Mouse (Mus musculus) cerebellum, adult 11-12 months (tissue): ENCODE measurements around the gene Llgl1.
A peak's percentile ranks its signal among the peaks of the same experiment; 100 is the strongest.

ENCODE experiments used
- DNase-seq: peaks from one replicate; pipeline ENCODE4 v3.0.0; 2022

Llgl1 gene

DNA sequence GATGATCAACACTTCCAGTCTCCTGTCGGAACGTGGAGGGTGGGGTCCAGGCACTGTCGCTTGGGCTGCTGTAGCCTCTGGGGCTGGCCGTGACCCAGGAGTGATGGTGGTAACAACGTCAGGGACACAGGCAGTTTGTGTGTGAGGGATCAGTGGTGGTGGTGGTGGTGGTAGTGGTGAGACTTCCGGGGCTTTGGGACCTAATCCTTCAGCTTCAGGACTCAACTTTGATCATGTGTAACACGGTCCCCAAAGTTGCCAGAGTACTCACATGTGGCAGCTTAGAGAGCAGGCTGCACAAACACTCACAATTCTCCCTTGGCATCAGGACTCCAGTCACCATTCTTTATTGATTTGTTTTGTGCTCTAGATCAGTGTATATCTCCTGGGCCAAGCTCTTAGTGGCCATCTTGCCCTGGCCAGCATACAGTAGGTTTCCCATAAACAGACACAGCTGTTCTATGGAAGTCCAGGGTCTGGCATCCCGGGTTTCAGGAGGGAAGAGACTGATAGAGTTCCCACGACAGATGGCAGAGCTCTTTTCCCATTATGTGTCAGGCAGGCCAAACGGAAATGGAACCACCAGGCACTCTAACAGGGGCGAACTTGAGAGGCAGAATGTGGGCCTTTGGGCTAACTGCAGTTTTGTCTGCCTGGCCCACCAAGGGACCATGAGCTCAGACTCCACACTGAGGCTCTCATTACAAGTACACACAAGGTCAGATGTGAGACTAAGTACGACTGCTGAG lies 28.0 kb downstream of the Llgl1 start:
- DNase-seq, result no peak

DNA sequence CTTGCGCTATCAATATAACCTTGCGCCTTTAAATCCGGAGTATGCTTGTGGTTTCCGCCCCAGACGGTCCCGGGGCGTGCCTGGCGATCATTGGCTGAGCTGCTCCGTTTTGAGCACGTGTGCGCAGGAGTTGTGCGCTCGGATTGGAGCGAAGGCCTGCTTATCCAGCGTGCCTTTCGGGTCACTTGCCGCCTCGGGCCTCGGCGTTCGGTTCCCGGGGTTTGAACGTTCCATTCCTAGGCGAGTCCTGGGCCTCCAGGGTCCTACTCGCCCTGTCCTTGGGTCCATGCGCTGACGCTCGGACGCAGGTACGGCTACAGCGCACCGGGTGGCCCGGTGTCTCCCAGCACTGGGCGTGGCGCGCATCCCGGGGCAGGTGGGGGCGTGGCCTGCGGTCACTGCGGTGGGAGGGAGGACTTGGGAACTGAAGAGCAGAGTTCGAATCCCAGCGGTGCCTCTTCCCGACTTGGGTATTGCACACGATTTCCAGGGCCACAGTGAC lies 28.8 kb downstream of the Llgl1 start, which contains the start of gene Mief2:
TSS of gene Mief2 (plus strand) at position 139 of the 502 bp plus-strand sequence.
- DNase-seq, result peak; percentile 95

DNA sequence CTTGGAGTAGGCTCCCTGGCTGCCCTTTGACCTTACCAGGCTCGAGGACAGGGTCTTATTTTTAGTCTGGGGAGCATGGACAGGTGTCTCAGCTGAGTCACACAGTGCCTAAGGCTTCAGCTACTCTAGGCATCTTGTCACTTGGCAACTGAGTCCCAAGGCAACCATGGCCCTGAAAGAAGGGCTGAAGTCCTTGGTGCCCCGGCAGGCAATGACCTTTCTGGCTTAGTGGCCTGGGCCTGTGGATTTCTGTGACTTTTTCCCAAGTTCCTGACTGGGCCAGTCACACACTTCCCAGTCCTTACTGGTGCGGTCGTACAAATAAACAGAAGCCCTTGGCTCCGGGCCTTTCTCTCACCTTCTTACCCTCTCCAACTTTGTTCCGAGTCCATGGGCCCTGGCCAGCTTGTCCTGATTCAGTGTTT lies 29.7 kb downstream of the Llgl1 start:
- peak; percentile 53 for DNase-seq

DNA sequence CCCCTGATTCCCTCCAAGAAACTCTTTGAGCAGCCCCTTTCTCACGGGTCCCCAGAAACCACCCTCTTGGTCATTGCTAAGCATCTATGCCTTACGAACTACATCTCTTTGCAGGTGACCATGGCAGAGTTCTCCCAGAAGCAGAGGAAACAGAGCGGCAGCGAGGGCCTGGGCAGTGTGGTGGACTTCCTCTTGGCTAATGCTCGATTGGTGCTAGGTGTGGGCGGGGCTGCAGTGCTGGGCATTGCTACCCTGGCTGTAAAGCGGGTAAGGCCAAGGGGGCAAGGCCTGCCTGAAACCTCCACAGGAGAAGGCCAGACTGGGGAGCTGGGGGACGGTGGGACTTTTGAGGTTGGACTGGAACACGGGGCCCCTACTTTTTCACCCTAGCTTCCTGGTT lies 30.6 kb downstream of the Llgl1 start:
- DNase-seq, result no peak

DNA sequence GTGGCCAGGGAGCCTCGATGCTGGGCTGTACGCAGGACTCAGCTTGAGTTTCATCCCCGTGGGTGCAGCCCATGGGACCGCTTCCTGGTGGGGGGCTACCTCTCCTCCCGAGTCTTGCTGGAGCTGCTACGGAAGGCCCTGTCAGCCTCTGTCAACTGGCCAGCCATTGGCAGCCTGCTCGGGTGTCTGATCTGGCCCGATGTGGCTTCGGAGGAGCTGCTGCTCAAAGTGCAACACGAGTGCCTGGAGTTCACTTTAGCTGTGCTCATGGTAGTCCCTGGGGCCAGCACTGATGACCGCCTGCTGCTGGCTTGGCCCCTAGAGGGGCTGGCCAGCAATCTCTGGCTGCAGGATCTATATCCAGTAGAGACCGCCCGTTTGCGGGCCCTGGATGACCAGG lies 31.7 kb downstream of the Llgl1 start:
- DNase-seq, result no peak

DNA sequence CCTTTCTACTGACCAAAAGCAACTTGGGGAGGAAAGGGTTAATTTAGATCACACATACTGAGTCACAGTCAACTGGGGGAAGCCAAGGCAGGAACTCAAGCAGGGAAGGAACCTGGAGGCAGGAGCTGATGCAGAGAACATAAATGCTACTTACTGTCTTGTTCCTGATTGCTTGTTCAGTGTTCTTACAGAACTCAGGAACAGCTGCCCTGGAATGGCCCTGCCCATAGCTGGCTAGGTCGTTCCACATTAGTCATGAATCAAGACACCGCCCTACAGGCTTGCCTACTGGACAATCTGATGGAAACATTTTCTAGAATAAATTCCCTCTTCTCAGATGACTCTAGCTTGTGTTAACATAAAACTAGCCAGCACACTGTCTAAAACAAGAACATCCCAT lies 34.7 kb downstream of the Llgl1 start:
- DNase-seq, result no peak

DNA sequence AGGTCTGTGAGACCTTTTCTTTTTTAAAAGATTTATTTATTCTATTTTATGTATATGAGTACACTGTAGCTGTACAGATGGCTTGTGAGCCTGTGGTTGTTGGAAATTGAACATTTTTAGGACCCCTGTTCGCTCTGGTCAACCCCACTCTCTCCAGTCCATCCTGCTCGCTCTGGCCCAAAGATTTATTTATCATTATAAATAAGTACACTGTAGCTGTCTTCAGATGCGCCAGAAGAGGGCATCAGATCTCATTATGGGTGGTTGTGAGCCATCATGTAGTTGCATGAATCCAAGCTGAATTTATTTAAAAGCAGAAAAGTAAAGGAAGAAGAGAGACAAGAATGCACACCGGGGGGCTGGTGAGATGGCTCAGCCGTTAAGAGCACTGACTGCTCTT lies 35.7 kb downstream of the Llgl1 start:
- DNase-seq, result no peak

DNA sequence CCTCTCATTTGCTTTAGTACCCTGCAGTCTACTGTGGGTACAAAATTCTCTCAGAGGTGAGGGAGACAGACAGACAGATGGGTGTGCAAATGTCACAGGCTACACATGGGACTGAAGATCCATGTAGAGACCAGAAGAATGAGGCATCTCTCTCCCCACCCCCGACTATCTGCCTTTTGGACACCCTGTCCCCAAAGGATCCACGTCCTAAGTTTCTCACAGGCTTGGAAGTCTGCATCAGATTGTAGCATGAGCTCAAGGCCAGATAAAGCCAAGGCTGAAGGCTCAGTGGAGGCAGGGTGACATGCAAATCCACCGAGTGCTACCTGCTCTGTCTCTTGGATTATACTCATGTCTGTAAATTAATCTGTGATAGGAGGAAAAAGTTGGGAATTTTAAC lies 37.0 kb downstream of the Llgl1 start:
- DNase-seq, result no peak

DNA sequence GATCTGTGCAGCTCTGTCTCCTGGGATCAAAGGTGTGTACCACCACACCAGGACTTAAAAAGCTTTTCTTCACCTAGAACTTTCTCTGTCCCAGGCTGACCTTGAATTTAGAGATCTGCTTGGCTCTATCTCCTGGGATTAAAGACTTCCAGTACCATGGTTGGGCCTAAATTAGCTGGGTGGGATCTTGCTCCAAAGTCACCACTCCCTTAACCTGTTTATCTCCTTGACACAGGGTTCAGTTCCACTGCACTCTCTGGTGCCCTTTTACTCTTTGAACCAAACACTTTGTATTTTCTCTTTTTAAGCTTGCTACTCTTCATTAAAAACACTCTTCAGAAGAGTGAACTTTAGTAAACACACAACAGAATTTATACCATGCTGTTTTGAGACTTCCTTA lies 37.9 kb downstream of the Llgl1 start:
- no peak for DNase-seq

DNA sequence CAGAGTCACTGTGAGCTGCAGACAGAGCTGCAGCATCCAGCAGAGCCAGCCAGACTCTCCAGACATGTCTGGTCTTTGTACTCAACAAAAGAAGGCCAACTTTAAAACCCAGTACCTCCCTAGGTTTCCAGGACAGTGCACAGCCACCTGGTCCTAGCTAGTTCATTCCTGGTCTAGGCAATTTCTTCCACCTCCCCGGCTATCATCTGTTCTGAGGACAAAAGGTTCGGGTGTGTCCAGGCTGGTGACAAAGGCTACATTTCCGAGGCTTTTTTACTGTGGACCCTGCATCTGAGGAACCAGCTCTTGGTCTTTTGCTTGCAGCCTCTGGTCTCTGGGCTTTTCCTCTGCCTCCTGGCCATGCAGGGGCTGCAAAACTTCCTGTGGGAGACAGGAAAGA lies 40.8 kb downstream of the Llgl1 start:
- DNase-seq, result no peak

DNA sequence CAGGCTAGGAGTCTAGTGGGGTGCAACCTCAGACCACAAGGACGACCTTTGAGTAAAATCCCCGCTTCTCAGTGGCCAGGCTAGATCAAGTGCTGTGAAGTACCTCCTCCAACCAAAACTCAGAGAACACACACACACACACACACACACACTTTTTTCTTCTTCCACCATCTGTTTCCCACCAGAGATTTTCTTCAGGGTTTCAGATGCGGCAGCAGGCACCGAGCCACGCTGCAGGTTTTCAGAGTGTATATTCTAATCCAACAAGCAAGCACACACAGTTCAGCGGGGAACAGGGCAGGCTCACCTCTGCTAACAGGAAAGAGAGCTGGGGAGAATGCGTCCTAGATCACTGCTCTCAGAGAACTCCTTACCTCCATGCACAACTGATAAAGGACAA lies 56.0 kb downstream of the Llgl1 start:
- DNase-seq, result no peak

DNA sequence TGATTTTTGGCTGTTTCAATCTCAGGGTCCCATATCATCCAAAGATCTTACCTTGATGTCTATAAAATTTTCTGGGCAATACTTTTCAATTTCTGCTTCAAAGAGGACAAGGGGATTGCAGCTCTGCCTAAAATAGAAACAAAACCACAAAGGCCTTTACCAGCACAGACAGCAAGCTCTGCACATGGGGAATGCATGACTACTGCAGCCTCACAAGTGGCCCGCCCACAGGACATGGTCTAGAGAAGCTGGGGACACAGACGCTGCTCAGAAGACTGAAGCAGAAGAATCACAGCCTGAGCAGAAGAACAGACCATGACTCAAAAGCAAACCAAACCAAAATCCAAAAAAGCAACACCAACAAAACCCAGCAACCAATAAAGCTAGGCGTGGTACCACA lies 62.2 kb downstream of the Llgl1 start:
- DNase-seq, result no peak
